Mouse (Mus musculus) midbrain, postnatal 0 days (tissue): Measurements from ENCODE around the gene Xpo1. TPM values are rescaled to one million over a fixed set of nuclear protein-coding genes. Genes with fewer than 3 reads are reported as not detected.

Experiments used
- ATAC-seq: fragments of 200-750 bp; cut with Nextera tagmentation; 2 replicates; pipeline ENCODE4 v1.8.0; 2017; ENCODE audit warnings: moderate number of reproducible peaks, mild to moderate bottlenecking, moderate TSS enrichment, moderate library complexity; ENCODE audit not compliant: low FRiP score
- DNase-seq: peaks from one replicate; pipeline ENCODE4 v3.0.0-alpha.2; 2015; ENCODE audit warnings: low spot score
- H3K27ac ChIP-seq: fragments of 300-500 bp; sonication (generic); 2 replicates; pipeline ENCODE4 v1.5.1; 2014; ENCODE audit warnings: low read depth, mild to moderate bottlenecking, low read length, mixed read lengths
- H3K27me3 ChIP-seq: fragments of 300-500 bp; sonication (generic); 2 replicates; pipeline ENCODE4 v1.6.1; 2014; ENCODE audit warnings: low read length, control low read depth, mixed read lengths; ENCODE audit not compliant: insufficient read depth
- H3K36me3 ChIP-seq: fragments of 300-500 bp; sonication (generic); 2 replicates; pipeline ENCODE4 v1.6.1; 2014; ENCODE audit warnings: low read length, control low read depth, mixed read lengths; ENCODE audit not compliant: insufficient read depth
- H3K4me1 ChIP-seq: fragments of 300-500 bp; sonication (generic); 2 replicates; pipeline ENCODE4 v1.6.1; 2014; ENCODE audit warnings: mild to moderate bottlenecking, control low read depth, antibody characterized with exemption, low read length, mixed read lengths; ENCODE audit not compliant: insufficient read depth
- H3K4me2 ChIP-seq: fragments of 300-500 bp; sonication (generic); 2 replicates; pipeline ENCODE4 v1.6.1; 2014; ENCODE audit warnings: low read depth, mild to moderate bottlenecking, low read length, mixed read lengths; ENCODE audit not compliant: poor library complexity, severe bottlenecking
- H3K4me3 ChIP-seq: fragments of 300-500 bp; sonication (generic); 2 replicates; pipeline ENCODE4 v1.5.1; 2014; ENCODE audit warnings: low read depth, mild to moderate bottlenecking, low read length, moderate library complexity
- H3K9ac ChIP-seq: fragments of 300-500 bp; sonication (generic); replicated peaks from 2 replicates; pipeline ENCODE4 v1.6.1; 2014; ENCODE audit warnings: mild to moderate bottlenecking, low read length, moderate library complexity, mixed read lengths; ENCODE audit not compliant: poor library complexity, severe bottlenecking
- H3K9me3 ChIP-seq: fragments of 300-500 bp; sonication (generic); 2 replicates; pipeline ENCODE4 v1.6.1; 2016; ENCODE audit warnings: low read length, control low read depth
- CTCF ChIP-seq: IDR thresholded peaks from 2 replicates; pipeline ENCODE4 v1.5.1; 2016; ENCODE audit warnings: antibody characterized with exemption, mild to moderate bottlenecking
- WGBS: fragments of 180-500 bp; shearing (Covaris S2); extraction: QIAGEN DNeasy Blood & Tissue Kit; methylation state at CpG from one replicate; pipeline ENCODE4 v1.1.7; 2014; 5-methylcytosine and 5-hydroxymethylcytosine counted together
- polyA plus RNA-seq: library from polyadenylated mRNA; unstranded; fragments of >200 nt; fragmentation: Nextera tagmentation; extraction: Ambion mirVana; gene quantifications from 2 replicates; pipeline ENCODE4 v1.2.1, GENCODE M21; 2015
- total RNA-seq: library from RNA; depleted of rRNA; stranded (reverse); fragments of >200 nt; gene quantifications from 2 replicates; pipeline ENCODE4 v1.2.3, GENCODE M21; 2014

Gene Xpo1
- total and polyA plus RNA-seq, 2 experiments from 2014 or later, result 44.0 to 65.1 TPM

- no peaks in the 10 kb centered on the region for H3K36me3 ChIP-seq
- H3K27me3 ChIP-seq, result no peaks in the 10 kb centered on the region
- ATAC-seq, result no peak
- H3K27ac ChIP-seq, result no peak overlapping the region
- no peak overlapping the region for H3K4me3 ChIP-seq
- H3K9ac ChIP-seq, result no peak overlapping the region
- no peak for TF ChIP-seq CTCF
- H3K4me2 ChIP-seq, result no peak overlapping the region
- no peaks in the 10 kb centered on the region for H3K9me3 ChIP-seq
- WGBS, result 91% methylated on average over 4 of the region's 4 CpGs
- DNase-seq, result no peak
- no peaks in the 10 kb centered on the region for H3K4me1 ChIP-seq
Measured at GRCm38 (mm10) chr11:23253931-23254330, 1.9 kb upstream of the Xpo1 start.

DNA sequence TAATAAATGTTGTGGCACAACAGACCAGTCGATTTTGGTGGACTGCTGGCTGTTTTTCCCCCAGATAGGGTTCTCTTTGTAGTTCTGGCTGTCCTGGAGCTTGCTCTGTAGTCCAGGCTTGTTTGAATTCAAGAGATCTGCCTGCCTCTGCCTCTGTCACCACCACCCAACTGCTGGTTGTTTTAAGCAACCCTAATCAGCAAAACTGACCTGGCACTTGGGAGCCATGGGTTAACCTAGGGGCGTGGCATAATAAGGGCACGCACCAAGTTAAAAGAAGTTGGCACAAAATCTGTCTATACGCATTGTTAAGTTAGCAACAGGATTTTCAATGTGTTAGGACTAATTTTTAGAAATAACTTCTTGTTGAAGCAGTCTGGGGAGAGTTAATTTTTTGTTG is 1.3 kb upstream of the Xpo1 start:
- Histone ChIP-seq H3K27ac (peak overlapping the region; percentile 88), H3K4me2 (peak overlapping the region; percentile 43), H3K4me1 (no peaks in the 10 kb centered on the region), H3K36me3 (no peaks in the 10 kb centered on the region), H3K27me3 (no peaks in the 10 kb centered on the region), H3K9me3 (no peaks in the 10 kb centered on the region), H3K9ac (no peak overlapping the region), H3K4me3 (peak overlapping the region; percentile 97)
- WGBS, result 92% methylated on average over 4 of the region's 4 CpGs
- DNase-seq (no peak), ATAC-seq (no peak)
- no peak for TF ChIP-seq CTCF

DNA sequence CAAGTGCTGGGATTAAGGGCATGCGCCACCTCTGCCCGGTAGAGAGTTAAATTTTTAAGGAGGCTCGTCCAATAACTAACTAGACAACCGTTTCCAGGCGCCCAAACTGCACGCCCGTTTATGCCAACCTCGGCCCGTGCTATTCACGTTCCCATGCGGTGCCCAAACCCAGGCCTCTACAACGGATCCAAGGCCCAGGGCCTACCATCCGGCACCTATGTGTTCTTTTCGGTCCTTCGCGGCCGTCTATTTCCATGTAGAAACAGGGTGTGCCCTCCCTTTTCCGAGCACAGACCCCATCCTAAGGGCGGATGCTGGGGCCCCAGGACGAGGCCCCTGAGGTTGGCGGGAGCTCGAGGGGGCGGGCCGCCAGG is 801 bp upstream of the Xpo1 start:
- Histone ChIP-seq H3K4me1 (no peaks in the 10 kb centered on the region), H3K36me3 (no peaks in the 10 kb centered on the region), H3K9ac (peak overlapping the region; percentile 60), H3K4me3 (peak overlapping the region; percentile 97), H3K27ac (peak overlapping the region; percentile 88), H3K9me3 (no peaks in the 10 kb centered on the region), H3K27me3 (no peaks in the 10 kb centered on the region), H3K4me2 (peak overlapping the region; percentile 43)
- no peak for TF ChIP-seq CTCF
- DNase-seq (no peak), ATAC-seq (peak; percentile 28)
- 2% methylated on average over 23 of the region's 24 CpGs for WGBS

DNA sequence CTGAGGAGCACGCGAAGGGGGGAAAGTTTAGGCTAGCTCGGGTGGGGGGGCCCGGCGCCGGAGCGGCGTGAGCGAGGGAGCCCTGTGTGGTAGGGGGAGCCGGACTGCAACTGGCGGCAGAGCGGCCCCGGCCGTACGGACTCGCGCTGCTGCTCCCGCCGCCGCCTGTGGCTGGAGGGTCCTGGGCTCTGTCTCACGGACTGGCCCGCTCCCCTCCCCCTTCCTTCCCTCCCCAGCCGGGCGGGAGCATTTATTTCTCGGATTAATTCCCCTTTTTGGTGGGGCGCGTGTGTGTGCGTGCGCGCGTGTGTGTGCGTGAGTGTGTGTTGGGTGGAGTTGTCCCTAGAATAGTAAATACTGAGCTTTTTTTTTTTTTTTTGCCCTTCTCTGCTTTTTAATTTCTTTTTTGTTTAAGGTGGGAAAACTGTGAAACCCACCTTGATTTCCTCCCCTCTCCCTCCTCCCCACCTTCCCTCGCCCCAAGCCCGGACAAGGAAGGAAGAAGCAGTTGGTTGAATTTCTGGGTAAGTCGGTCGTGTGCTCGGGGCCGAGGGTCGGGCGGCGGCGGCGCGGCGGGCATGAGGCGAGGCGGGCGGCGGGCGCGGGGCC is 457 bp downstream of the Xpo1 start:
- DNase-seq (no peak), ATAC-seq (peak; percentile 38)
- peak overlapping the region; percentile 98 for H3K9ac ChIP-seq
- H3K36me3 ChIP-seq, result no peaks in the 10 kb centered on the region
- peak overlapping the region; percentile 97 for H3K4me3 ChIP-seq
- TF ChIP-seq CTCF, result no peak
- no peaks in the 10 kb centered on the region for H3K4me1 ChIP-seq
- peak overlapping the region; percentile 56 for H3K4me2 ChIP-seq
- no peaks in the 10 kb centered on the region for H3K27me3 ChIP-seq
- under 1% methylated on average over 46 of the region's 51 CpGs for WGBS
- peak overlapping the region; percentile 100 for H3K27ac ChIP-seq
- H3K9me3 ChIP-seq, result no peaks in the 10 kb centered on the region

- Histone ChIP-seq H3K4me3 (peak overlapping the region; percentile 97), H3K36me3 (no peaks in the 10 kb centered on the region), H3K27me3 (no peaks in the 10 kb centered on the region), H3K4me1 (no peaks in the 10 kb centered on the region), H3K9me3 (no peaks in the 10 kb centered on the region), H3K27ac (peak overlapping the region; percentile 100), H3K9ac (peak overlapping the region; percentile 98), H3K4me2 (peak overlapping the region; percentile 56)
- under 1% methylated on average over 41 of the region's 48 CpGs for WGBS
- DNase-seq, result peak; percentile 59
- no peak; the same call in 1 of the 2 replicates for TF ChIP-seq CTCF
- ATAC-seq, result no peak
Measured at GRCm38 (mm10) chr11:23256803-23257704, 1.2 kb downstream of the Xpo1 start.

GRCm38 (mm10) chr11:23259073-23259472 is 3.2 kb downstream of the Xpo1 start:
- Histone ChIP-seq H3K4me2 (no peak overlapping the region), H3K4me3 (no peak overlapping the region), H3K27ac (no peak overlapping the region), H3K9me3 (no peaks in the 10 kb centered on the region), H3K36me3 (no peaks in the 10 kb centered on the region; the same call in 1 of the 2 replicates), H3K27me3 (no peaks in the 10 kb centered on the region), H3K9ac (no peak overlapping the region), H3K4me1 (no peaks in the 10 kb centered on the region)
- ATAC-seq (no peak), DNase-seq (no peak)
- 93% methylated on average over 4 of the region's 4 CpGs for WGBS
- TF ChIP-seq CTCF, result no peak
